Mouse (Mus musculus) megakaryocyte progenitor cell, adult 5-6 weeks (primary cell): ENCODE measurements around the gene Gm10840. TPM values are rescaled to one million over a fixed set of nuclear protein-coding genes. Genes with fewer than 3 reads are reported as not detected.

Experiments
- ATAC-seq: replicated peaks from 2 replicates; pipeline ENCODE4 v1.8.0; 2016; ENCODE audit warnings: mild to moderate bottlenecking, moderate TSS enrichment, inconsistent platforms; ENCODE audit not compliant: poor library complexity
- total RNA-seq, 2 experiments: library from RNA; stranded (forward) in 1 of 2; stranded (reverse) in 1 of 2; fragments of 157-497, 149-512 nt in 1 of 2; fragments of 200-1000 nt in 1 of 2; gene quantifications; 2 replicates each; pipeline versions ENCODE4 v1.2.3 to v1.2.4; 2015 to 2017

Gene Gm10840
- total RNA-seq, 2 experiments from 2014 or later: 4.4 TPM; not detected in 1

GRCm38 (mm10) chr11:106159216-106159920, 1.3 kb upstream of the Gm10840 start:
- peak; percentile 54 for ATAC-seq

GRCm38 (mm10) chr11:106159921-106160840, 469 bp upstream of the Gm10840 start:
- peak; percentile 38 for ATAC-seq

GRCm38 (mm10) chr11:106162237-106162636, 1.6 kb downstream of the Gm10840 start:
- ATAC-seq: no peak

- ATAC-seq: no peak
Measured at GRCm38 (mm10) chr11:106163546-106163945, 2.9 kb downstream of the Gm10840 start.

- no peak for ATAC-seq
Measured at GRCm38 (mm10) chr11:106164601-106165180, 4.0 kb downstream of the Gm10840 start.

- peak; percentile 85 for ATAC-seq
Measured at GRCm38 (mm10) chr11:106167435-106167834, 6.8 kb downstream of the Gm10840 start.

- peak; percentile 52 for ATAC-seq
Measured at GRCm38 (mm10) chr11:106170807-106171206, 10.2 kb downstream of the Gm10840 start.

GRCm38 (mm10) chr11:106173228-106173627, 12.6 kb downstream of the Gm10840 start:
- 0 out of 2 replicates have a peak, but pooled peaks have one; percentile 28 for ATAC-seq

- no peak for ATAC-seq
Measured at GRCm38 (mm10) chr11:106174372-106174771, 13.7 kb downstream of the Gm10840 start.

- no peak for ATAC-seq
Measured at GRCm38 (mm10) chr11:106175081-106175480, 14.4 kb downstream of the Gm10840 start.

- ATAC-seq: no peak
Measured at GRCm38 (mm10) chr11:106176372-106176771, 15.7 kb downstream of the Gm10840 start.

GRCm38 (mm10) chr11:106178036-106178782, 17.6 kb downstream of the Gm10840 start:
- ATAC-seq: peak; percentile 90

- no peak for ATAC-seq
Measured at GRCm38 (mm10) chr11:106179711-106180448, 19.2 kb downstream of the Gm10840 start.

- ATAC-seq: no peak
Measured at GRCm38 (mm10) chr11:106180449-106180801, 19.8 kb downstream of the Gm10840 start.

- ATAC-seq: no peak
Measured at GRCm38 (mm10) chr11:106187326-106187725, 26.7 kb downstream of the Gm10840 start.

- ATAC-seq: no peak
Measured at GRCm38 (mm10) chr11:106191716-106192115, 31.1 kb downstream of the Gm10840 start.

- ATAC-seq: no peak
Measured at GRCm38 (mm10) chr11:106192241-106192640, 31.6 kb downstream of the Gm10840 start.

- peak; percentile 30 for ATAC-seq
Measured at GRCm38 (mm10) chr11:106192657-106193370, 32.2 kb downstream of the Gm10840 start.

GRCm38 (mm10) chr11:106193371-106194154, 32.9 kb downstream of the Gm10840 start:
- peak; percentile 88 for ATAC-seq
